Mouse (Mus musculus): ENCODE results near the gene Ppan.

Gene Ppan

GRCm38 (mm10) chr9:20887704-20888385 is at the start of gene Ppan:
Ppan (plus strand) TSS chr9:20888175.
- DNase-seq (ENCODE audit: low spot score) = peak; percentile 94

- no peak for DNase-seq (ENCODE audit: low spot score)
Observed at GRCm38 (mm10) chr9:20838931-20839330, 49.0 kb upstream of the Ppan start.

GRCm38 (mm10) chr9:20842211-20842610 is 45.8 kb upstream of the Ppan start:
- DNase-seq (ENCODE audit: low spot score) = no peak

- DNase-seq (ENCODE audit: low spot score) = no peak
Observed at GRCm38 (mm10) chr9:20842670-20843069, 45.3 kb upstream of the Ppan start.

- no peak for DNase-seq (ENCODE audit: low spot score)
Observed at GRCm38 (mm10) chr9:20850179-20850578, 37.8 kb upstream of the Ppan start.

- no peak for DNase-seq (ENCODE audit: low spot score)
Observed at GRCm38 (mm10) chr9:20857131-20857530, 30.8 kb upstream of the Ppan start.

- DNase-seq (ENCODE audit: low spot score) = no peak
Observed at GRCm38 (mm10) chr9:20859926-20860325, 28.0 kb upstream of the Ppan start.

GRCm38 (mm10) chr9:20861821-20862220 is 26.2 kb upstream of the Ppan start:
- DNase-seq (ENCODE audit: low spot score) = no peak

- DNase-seq (ENCODE audit: low spot score) = no peak
Observed at GRCm38 (mm10) chr9:20862225-20862624, 25.8 kb upstream of the Ppan start.

- no peak for DNase-seq (ENCODE audit: low spot score)
Observed at GRCm38 (mm10) chr9:20866879-20867278, 21.1 kb upstream of the Ppan start.

GRCm38 (mm10) chr9:20868448-20869001 is 19.4 kb upstream of the Ppan start, which contains the start of gene A230050P20Rik:
A230050P20Rik (plus strand) TSS chr9:20868642.
- DNase-seq (ENCODE audit: low spot score) = no peak

- DNase-seq (ENCODE audit: low spot score) = no peak
Observed at GRCm38 (mm10) chr9:20869246-20869645, 18.7 kb upstream of the Ppan start.

GRCm38 (mm10) chr9:20870211-20871173 is 17.5 kb upstream of the Ppan start:
- no peak for DNase-seq (ENCODE audit: low spot score)

- no peak for DNase-seq (ENCODE audit: low spot score)
Observed at GRCm38 (mm10) chr9:20872991-20873390, 15.0 kb upstream of the Ppan start.

GRCm38 (mm10) chr9:20873521-20873920 is 14.5 kb upstream of the Ppan start:
- DNase-seq (ENCODE audit: low spot score) = no peak

GRCm38 (mm10) chr9:20875021-20875790 is 12.8 kb upstream of the Ppan start:
- no peak for DNase-seq (ENCODE audit: low spot score)

GRCm38 (mm10) chr9:20876318-20877117 is 11.5 kb upstream of the Ppan start:
- no peak for DNase-seq (ENCODE audit: low spot score)

- DNase-seq (ENCODE audit: low spot score) = no peak
Observed at GRCm38 (mm10) chr9:20877118-20878040, 10.6 kb upstream of the Ppan start.

GRCm38 (mm10) chr9:20878041-20878709 is 9.8 kb upstream of the Ppan start:
- peak; percentile 99 for DNase-seq (ENCODE audit: low spot score)

- no peak for DNase-seq (ENCODE audit: low spot score)
Observed at GRCm38 (mm10) chr9:20878710-20879065, 9.3 kb upstream of the Ppan start.

Measured in left cerebral cortex, adult 11 months (tissue).